Mouse (Mus musculus): ENCODE measurements around the gene Abcc6.
"Not testable (repeated sequence)": the region's sequence is repeated elsewhere in the genome, so short reads cannot be mapped to it uniquely, and the experiment has no call there.

The Abcc6 gene

DNA sequence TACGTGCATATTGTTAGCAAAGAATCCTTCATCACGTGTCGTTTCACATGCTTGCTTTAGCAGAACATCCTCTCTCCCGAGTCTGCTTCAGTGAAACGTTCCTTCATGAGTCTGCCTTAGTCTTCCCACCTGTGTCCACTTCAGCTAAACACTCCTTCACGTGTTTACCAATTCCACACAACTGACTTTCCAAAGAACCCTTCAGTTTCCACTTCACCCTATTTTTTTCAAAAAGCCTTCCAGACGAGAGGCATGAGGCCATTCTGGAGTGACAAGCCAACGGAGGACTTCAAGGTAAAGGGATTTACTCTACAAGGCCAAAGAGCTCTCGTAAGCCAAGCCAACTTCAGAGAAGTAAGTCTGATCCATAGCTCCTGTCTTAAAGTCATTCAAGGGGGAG is 4.7 kb downstream of the Abcc6 start:
- no peak for DNase-seq

DNA sequence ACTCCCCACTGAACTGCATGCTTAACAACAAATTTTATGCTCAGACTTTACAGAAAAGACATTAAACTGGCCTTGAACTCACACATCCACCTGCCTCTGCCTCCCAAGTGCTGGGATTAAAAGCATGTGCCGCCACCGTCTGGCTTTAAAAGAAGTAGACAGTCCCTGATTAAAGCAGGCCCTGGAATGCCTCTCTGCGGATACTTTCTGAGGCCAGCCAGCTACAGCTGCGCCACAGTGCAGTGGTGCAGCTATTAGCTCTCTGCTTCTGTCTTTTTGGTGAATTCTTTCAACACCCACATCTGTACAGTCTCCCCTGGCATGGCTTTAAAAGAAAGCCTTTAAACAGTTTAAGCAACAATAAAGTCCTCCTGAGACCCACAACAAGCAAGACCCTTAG is 8.2 kb downstream of the Abcc6 start:
- DNase-seq = no peak

DNA sequence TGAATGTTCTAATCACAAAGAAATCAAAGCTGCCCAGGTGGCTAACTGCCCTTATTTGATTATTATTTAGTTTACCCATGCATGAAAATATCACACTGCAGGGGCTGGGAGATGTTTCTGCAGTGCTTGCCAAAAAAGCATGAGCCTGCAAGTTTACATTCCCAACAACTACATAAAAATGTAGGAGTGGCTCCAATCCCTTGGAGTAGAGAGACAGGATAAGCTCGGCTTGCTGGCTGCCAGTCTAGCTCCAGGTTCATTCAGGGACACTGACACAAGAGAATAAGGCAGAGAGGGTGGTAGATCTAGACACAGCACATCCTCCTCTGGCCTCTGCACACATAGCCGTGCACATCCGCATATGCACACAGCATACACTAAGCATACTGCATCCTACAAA is 10.5 kb downstream of the Abcc6 start:
- DNase-seq = no peak

DNA sequence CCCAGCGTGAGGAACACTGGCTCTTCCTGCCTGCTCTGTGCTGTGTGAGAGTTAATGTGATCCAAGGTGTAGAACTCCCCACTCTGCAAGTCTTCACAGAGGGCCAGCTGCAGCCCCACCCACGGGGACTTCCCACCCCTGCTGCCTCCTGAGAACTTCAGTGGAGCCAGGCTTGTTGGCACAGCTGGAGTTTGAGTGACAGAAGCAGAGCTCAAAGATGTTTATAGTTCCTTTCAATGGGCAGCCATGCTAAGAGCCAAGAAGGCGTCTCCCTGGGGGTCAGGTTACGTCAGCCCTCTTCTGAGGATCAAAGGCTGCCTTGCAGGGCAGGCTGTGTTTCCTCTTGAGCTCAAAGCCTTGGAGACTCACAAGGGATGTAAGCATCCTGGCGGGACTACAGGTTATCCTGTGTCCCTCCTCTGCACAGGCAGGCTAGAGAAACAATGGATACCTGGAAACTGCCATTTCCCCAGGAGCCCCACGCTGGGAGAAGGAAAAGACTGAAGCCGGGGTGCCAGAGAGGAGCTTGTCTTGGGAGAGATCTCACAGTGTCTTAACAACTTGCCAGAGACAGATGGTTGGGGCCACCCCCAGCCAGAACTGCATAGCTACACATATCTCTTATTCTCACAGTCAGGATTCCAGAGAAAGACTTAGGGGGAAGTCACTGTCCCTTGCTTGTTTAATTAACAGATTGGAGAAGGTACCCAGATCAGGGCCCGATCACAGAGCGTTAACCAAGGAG is 16.7 kb downstream of the Abcc6 start:
- DNase-seq = no peak

DNA sequence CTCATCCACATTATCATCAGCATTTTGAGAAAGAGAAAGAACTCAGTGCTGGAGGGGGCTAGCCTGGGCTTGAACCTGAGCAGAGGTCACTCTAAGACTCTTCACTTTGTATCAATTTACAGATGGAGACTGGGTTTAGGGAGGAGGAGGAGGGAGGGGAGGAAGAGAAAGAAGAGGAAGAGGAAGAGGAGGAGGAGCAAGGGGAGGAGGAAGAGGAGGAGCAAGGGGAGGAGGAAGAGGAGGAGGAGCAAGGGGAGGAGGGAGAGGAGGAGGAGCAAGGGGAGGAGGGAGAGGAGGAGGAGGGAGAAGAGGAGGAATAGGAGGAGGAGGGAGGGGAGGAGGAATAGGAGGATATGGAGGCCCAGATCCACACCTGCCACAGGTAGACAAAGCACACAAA is 18.0 kb downstream of the Abcc6 start:
- DNase-seq = no peak

DNA sequence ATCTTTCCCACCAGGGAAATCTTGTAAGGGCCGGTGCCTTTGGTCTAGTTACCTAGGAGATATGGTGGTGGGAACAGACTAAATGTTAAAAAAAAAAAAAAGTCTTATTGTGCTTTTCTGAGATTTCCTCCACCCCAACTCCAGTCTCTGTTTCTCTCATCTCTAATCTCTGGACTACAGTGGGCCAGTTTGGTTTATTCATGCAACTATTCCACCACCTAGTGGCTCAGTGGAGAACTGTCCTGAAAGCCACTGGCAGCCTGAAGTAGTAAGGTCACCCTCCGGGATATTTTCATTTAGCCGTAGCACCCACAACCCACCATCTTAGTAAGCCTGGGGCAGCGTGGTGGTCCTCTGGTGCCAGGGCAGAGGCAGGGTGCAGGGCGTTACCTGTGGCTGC is 20.5 kb downstream of the Abcc6 start:
- DNase-seq = peak; percentile 67 to 80

DNA sequence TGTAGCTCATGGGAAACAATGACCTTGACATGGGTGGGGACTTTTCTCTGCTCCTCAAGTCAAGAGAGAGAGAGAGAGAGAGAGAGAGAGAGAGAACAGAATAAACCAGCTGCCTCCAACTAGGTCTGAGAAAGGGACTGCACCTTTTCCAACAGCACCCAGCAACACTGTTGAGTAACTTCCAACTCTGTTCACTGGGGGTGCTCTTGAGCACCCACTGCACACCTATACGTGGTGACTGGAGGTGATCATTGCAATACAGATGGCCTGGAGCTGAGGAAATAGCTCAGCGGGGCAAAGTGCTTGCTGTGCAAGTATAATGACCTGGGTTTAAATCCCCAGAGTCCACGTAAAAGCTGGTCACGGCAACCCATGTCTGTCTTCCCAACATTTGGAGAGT is 27.4 kb downstream of the Abcc6 start:
- no peak for DNase-seq

DNA sequence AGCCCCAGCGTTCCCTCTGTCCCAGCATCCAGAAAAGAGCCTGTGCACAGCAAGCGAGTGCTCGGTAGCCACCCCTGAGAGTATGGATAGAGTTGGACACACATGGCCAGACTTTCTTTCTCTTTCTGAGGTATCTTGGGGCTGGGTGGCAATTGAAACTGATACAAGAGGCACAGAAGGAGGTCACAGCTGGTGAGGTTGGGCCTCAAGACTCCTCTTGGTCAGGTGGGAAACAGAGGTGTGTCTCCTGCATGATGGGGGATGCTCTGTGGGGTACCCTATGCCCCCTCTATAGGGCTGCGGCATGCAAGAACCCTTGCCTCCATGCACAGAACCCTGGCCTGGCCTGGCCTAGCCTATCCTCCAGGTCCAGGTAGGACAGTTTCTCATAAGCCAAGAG is 29.5 kb downstream of the Abcc6 start:
- DNase-seq = no peak

DNA sequence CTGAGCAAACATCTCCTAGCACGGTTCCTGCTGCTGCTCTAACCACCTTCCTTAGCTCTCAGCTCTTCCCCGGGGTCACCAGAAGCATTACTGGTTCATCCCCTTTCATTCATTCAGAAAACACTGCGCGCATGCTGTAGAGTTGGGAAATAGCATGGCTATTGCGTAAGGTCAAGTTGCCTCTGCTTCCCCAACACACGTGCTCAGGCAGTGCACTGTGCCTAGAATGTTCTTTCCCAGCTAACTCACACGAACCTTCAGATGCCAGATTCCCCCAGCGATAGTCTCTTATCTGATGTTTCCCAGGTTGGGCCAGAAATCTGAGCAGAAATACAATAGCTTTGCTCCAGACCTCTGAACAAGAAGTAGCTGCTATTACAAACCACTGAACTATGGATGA is 37.6 kb downstream of the Abcc6 start:
- no peak for DNase-seq

DNA sequence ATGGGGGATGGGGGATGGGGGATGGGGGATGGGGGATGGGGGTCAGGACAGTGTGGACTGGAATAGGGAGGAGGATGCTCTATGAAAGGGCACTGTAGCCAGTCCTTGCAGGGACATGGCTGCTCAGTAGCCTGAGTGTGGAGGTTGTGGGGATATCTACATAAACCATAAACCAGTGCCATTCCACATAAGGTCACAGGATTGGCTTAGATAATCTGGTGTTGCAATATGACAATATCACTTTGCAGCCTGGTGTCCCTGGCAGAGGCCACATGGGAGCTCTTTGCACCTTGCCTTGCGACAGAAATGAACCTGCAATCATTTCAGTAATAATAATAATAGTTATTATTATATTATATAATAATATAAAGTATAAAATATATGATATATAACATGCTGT is 41.8 kb downstream of the Abcc6 start:
- DNase-seq = no peak

DNA sequence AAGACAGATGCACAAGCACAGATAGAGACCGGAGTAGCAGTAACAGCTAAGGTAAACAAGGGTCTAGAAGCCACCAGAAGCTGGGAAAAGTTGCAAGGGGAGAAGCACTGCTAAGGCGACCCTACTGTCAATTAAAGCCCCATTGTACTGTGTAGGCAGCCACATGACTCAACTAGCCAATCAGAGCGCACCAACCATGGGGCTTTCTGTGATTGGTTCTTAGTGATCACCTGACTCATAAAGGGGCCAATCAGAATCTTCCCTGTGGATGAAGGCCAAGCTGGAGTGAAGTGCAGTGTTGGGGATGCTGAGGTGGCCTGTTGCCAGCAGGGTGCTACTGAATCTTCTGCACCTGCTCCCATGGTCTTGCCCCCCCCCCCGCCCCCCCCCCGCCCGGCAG is 43.2 kb downstream of the Abcc6 start:
- no peak for DNase-seq

DNA sequence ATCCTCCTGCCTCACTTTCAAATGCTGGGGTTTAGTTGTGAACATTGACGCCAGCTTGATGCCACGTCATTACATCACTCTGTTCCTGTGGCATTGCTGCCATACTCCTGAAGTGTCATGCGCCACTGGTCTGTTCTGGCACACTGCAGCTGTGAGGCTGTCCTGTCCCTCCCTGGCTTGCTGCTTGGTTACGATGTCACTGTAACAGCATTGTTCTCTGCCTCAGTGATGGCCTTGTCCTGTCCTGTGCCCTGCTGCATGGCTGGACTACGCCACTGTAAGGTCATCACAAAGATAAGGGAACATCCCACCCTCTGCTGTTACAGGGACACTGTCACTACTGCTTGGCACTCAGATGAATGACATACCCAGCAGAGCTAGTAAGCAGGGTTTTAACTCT is 48.5 kb downstream of the Abcc6 start:
- no peak for DNase-seq

DNA sequence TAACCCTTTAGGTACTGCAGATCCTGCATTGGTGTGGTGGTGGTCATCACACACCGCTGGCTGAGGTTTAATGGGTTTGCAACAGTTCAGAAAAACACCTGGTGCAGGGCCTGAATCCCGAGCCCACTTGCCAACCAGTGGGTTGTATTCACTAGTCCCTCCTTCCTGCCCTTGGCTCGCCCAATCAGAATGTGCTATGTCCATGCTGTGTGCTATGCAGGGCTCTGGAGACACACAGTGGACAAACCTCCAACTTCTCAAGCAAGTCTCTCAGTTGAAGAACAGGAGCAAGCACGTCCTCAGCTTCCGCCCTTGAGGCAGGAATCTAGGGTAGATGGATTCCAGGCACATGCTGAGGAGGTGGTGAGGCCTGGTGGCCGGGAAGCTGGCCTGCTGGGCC is 55.6 kb downstream of the Abcc6 start:
- DNase-seq = no peak

DNA sequence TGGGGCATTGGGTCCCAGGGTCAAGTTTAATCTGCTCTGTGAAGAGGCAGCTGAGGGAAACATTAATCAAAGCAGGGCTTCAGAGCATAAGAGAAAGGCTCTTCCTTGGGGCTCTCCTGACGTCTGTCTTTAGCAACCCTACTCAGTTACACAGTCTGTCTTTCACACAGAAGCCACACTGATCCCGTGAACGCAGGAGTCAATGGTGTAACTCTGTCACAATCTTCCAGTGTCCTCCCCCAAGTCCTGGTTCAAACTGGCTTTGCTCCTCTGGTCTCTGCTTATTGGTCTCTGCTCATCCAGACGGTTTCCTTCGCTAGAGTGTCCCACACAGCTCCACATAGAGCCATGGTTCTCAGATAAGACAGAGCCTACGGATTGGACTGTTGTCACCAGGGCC is 56.0 kb downstream of the Abcc6 start:
- no peak for DNase-seq

DNA sequence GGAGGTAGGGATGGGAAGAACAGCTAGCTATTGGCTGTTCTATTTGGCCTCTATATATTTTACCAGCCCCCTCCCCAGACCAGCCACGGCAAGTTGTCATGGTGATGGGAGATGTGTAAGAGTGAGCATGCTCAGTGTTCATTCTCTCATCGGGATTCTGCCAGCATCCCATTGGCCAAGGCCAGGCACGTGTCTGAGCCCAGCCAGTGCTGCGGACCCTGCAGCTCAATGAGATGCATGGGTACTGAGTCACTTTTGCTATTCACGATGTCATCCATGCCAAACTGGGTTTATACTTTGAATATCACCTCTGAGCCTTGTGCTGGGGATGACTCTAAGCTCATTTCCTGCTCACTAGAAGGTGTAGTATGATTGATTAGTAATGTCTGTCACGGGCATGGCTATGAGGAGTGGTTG is 56.8 kb downstream of the Abcc6 start:
- no peak for DNase-seq

DNA sequence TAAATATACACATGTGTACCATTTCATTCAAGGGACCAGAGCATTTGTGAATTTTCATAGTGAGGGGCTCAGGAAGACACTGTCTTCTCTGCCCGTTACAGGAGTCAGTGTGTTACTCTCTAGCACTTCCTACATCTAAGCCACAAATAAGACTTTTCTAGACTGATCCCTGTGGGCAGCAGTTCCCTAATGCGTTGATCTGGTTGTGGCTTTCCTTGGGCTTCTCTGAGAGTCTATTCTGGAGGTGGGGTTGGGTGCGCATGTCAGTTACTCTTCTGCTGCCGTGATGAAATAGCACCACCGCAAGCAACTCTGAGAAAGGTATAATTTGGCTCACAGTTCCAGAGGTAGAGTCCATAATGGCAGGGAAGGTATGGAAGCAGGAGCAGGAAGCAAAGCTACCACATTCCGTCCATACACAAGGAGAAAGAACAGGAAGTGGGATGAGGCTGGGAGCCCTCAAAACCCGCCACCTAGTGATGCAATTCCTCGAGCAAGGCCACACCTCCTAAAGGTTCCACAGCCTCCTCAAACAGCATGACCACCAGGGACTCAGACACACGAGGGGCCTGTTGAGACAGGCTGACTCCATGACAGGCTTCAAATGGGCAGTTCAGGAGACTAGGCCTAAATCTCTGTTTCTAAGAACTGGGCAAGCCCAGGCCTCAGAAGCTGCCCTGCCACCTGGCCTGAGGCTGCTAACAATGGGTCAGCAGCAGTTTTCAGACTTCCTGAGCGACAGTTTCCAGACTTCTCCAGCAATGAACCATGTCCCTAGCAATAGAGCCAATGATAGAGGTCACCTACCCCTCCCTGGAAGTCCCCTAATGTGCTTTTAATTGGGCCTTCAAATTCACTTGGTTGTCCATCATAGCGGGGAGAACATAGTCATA is 58.0 kb downstream of the Abcc6 start:
- no peak for DNase-seq

DNA sequence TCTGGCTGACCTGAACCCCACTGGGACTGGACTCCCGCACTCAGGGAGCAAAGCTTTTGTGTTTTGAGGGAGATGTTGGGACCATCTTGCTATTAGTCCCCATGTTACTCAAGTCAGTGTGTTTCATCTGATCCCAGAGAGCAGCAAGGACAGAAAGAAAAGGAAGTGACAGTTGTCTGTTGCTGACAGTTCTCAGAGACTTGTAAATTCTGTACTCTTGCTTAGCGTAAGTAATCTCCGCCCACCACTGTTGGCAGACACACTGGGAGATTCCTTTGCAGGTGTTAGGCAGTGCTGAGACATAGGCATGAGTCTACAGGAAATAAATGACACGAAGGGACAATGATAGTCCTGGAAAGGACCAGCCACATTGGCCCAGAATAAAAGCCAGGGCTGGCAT is 73.5 kb downstream of the Abcc6 start:
- no peak for DNase-seq

DNA sequence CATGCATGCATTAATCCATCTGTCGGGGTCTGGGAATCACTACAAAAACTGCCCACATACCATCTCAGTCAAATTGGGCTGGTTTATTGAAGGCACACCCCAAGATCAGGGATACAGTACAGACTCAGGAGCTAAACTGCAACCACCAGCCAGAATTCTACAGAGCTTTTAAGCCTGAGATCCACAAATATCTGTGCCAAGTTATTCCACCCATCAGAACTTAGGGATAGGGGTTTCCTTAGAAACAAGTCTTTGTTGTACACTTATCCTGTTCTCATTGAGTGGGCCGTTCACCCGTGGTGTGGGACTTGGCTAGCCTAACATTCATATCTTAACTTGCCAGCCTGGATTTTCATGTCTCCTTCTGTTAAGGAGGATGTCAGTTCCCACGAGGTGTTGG is 81.0 kb downstream of the Abcc6 start:
- DNase-seq = no peak

DNA sequence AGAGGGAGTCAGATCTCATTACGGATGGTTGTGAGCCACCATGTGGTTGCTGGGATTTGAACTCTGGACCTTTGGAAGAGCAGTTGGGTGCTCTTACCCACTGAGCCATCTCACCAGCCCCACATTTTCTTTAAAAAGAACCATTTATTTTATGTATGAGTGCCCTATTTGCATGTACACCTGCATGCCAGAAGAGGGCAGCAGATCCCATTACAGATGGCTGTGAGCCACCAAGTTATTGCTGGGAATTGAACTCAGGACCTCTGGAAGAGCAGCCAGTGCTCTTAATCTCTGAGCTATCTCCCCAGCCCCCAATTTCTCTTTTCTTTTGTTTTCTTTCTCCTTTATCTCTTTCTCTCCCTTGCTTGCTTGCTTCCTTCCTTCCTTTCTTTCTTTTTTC is 86.8 kb downstream of the Abcc6 start:
- DNase-seq = not testable (repeated sequence)

DNA sequence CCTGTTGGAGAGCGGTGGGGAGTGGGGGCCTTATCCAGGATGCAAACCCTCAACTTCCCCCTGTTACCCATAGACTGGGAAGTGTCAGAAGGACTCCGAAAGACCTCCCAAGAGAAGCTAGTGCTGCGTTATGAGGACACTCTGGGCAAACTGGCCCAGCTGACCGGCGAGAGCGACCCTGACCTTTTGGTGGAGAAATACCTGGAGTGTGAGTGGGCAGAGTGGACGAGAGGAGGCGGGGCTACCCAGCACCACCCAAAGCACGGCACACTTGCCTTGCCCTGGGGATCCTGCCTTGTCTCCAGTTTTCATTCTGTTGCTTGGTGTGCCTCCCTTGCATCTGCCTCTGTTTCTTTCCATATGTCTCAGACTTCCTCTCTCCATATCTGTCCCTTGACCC is 88.1 kb downstream of the Abcc6 start:
- no peak for DNase-seq

DNA sequence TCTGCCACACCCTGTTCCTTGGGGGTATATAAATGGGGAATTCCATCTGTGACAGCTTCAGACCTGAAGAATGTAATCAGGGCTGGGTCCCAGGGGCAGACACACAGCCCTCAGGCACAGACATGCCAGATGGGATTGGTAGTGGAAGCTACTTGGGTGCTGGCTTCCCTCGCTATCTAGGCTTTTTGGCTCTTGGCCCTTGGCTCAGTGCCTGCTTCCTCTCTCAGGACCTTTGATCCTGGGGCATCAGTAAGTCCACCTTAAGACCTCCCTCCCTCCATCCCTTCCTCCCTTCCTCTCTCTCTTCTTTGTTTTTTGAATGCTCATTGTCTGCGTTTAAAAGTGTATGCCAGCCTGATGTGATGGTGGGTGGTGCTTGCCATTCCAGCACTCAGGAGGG is 90.3 kb downstream of the Abcc6 start:
- DNase-seq = no peak

DNA sequence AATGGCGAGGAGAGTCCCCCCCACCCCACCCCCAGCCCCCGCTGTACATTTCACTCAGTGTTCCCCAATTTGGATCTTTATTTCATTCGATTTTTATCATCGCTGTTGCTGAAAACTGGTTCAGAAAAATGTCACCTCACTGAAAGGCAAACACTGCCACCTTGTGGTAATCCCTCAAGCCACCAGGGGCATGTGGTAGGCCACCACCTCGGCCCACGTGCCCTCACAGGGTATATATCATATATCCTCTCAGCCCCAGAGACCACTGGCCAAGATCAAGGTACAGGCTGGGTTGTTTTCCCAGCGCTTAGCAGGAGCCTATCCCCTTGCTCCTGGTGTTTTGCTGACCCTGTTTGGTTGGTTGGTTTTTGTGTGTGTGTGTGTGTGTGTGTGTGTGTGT is 95.0 kb downstream of the Abcc6 start:
- DNase-seq = peak; percentile 64 to 76

DNA sequence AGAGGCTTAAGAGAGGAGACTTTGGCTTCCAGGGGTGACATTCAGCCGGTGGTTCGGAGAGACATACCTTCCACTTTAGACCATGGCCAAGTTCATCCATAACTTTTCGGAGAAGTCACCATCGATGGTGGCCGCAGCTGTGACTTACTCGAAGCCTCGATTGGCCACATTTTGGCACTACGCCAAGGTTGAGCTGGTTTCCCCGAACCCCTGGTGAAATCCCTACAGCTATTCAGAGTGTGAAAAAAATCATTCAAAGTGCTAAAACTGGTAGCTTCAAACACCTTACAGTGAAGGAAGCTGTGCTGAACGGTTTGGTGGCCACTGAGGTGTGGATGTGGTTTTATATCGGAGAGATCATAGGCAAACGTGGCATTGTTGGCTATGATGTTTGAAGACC is 96.3 kb downstream of the Abcc6 start:
- DNase-seq = not testable (repeated sequence)

DNA sequence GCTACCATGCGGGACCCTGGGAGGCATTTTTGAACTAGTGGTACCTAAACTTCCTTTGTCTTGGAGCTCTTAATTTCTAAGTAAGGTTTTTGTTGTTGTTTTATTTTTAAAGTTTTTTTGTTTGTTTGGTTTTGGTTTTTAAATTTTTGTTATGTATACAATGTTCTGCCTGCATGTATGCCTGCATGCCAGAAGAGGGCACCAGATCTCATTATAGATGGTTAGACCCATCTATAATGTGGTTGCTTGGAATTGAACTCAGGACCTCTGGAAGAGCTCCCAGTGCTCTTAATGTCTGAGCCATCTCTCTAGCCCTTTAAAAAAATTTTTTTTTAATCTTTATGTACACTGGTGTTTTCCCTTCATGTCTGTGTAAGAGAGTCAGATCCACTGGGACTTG is 100.4 kb downstream of the Abcc6 start:
- no peak for DNase-seq

Measured in cerebellum, postnatal 25 days (tissue).